Mouse (Mus musculus) ES-Bruce4 (cell line): ENCODE data around the gene Grcc10. TPM values are rescaled to one million over a fixed set of nuclear protein-coding genes. Genes with fewer than 3 reads are reported as not detected.

Experiments
- H3K27ac ChIP-seq: 2 replicates; pipeline ENCODE4 v1.5.1; 2012; ENCODE audit warnings: low read length, inconsistent platforms; ENCODE audit not compliant: insufficient read depth
- H3K27me3 ChIP-seq: 2 replicates; pipeline ENCODE4 v1.6.1; 2012; ENCODE audit warnings: mild to moderate bottlenecking, low read length, inconsistent platforms; ENCODE audit not compliant: control insufficient read depth, poor library complexity, insufficient read depth, severe bottlenecking
- H3K36me3 ChIP-seq: 2 replicates; pipeline ENCODE4 v1.6.1; 2012; ENCODE audit warnings: inconsistent platforms, mild to moderate bottlenecking, low read length, moderate library complexity; ENCODE audit not compliant: control insufficient read depth, poor library complexity, insufficient read depth, severe bottlenecking
- H3K4me1 ChIP-seq: one replicate; pipeline ENCODE4 v1.8.1; 2011; ENCODE audit warnings: low read length; ENCODE audit not compliant: control insufficient read depth, insufficient read depth
- H3K4me3 ChIP-seq: 2 replicates; pipeline ENCODE4 v1.5.1; 2011; ENCODE audit warnings: low read depth, mild to moderate bottlenecking, low read length
- H3K9ac ChIP-seq: 2 replicates; pipeline ENCODE4 v1.6.1; 2012; ENCODE audit warnings: low read depth, mild to moderate bottlenecking, inconsistent platforms; ENCODE audit not compliant: poor library complexity, severe bottlenecking
- H3K9me3 ChIP-seq: replicated peaks from 2 replicates; pipeline ENCODE4 v1.6.1; 2012; ENCODE audit warnings: mild to moderate bottlenecking, low read length, inconsistent platforms; ENCODE audit not compliant: control insufficient read depth, poor library complexity, insufficient read depth, severe bottlenecking
- CTCF ChIP-seq: IDR thresholded peaks from one replicate; pipeline ENCODE4 v1.8.1; 2011; ENCODE audit warnings: low read depth, low read length
- EP300 ChIP-seq: IDR thresholded peaks from 2 replicates; pipeline ENCODE4 v1.6.1; 2011; ENCODE audit warnings: low read depth, low read length; ENCODE audit not compliant: insufficient read depth
- POLR2A ChIP-seq: IDR thresholded peaks from one replicate; pipeline ENCODE4 v1.8.1; 2011; ENCODE audit warnings: low read length; ENCODE audit not compliant: insufficient read depth
- polyA plus RNA-seq: library from polyadenylated mRNA; stranded (reverse); fragments of >200 nt; gene quantifications from 2 replicates; pipeline ENCODE4 v1.2.4, GENCODE M21; 2011; ENCODE audit warnings: low read depth; ENCODE audit not compliant: missing spikeins, insufficient read depth, insufficient read length

Grcc10 gene
- polyA plus RNA-seq, 1 experiment = 93.5 TPM

- no peaks in the 10 kb centered on the region for H3K4me1 ChIP-seq
- peaks cover 24% of the 10 kb centered on the region for H3K36me3 ChIP-seq
- TF ChIP-seq EP300 (no peak), CTCF (no peak), POLR2A (no peak)
- no peak overlapping the region for H3K27ac ChIP-seq
- no peaks in the 10 kb centered on the region for H3K27me3 ChIP-seq
- no peak overlapping the region for H3K9ac ChIP-seq
- no peaks in the 10 kb centered on the region for H3K9me3 ChIP-seq
- no peak overlapping the region for H3K4me3 ChIP-seq
Measured at GRCm38 (mm10) chr6:124699962-124700610, 41.1 kb downstream of the Grcc10 start.

- no peaks in the 10 kb centered on the region for H3K9me3 ChIP-seq
- no peak overlapping the region for H3K4me3 ChIP-seq
- no peak overlapping the region for H3K9ac ChIP-seq
- no peaks in the 10 kb centered on the region for H3K4me1 ChIP-seq
- no peak for TF ChIP-seq EP300
- peaks cover 17% of the 10 kb centered on the region for H3K36me3 ChIP-seq
- H3K27me3 ChIP-seq = no peaks in the 10 kb centered on the region
- no peak overlapping the region for H3K27ac ChIP-seq
Measured at GRCm38 (mm10) chr6:124699366-124699765, 41.8 kb downstream of the Grcc10 start.

GRCm38 (mm10) chr6:124698751-124699150, 42.4 kb downstream of the Grcc10 start:
- Histone ChIP-seq H3K9me3 (no peaks in the 10 kb centered on the region), H3K36me3 (peaks cover 10% of the 10 kb centered on the region; the same call in 1 of the 2 replicates), H3K27ac (no peak overlapping the region), H3K4me3 (no peak overlapping the region), H3K9ac (no peak overlapping the region), H3K4me1 (no peaks in the 10 kb centered on the region), H3K27me3 (no peaks in the 10 kb centered on the region)
- no peak for TF ChIP-seq CTCF
- TF ChIP-seq EP300 = no peak
- no peak for TF ChIP-seq POLR2A

GRCm38 (mm10) chr6:124696441-124697150, 44.6 kb downstream of the Grcc10 start:
- no peaks in the 10 kb centered on the region; the same call in 1 of the 2 replicates for H3K36me3 ChIP-seq
- no peaks in the 10 kb centered on the region for H3K27me3 ChIP-seq
- no peak overlapping the region for H3K27ac ChIP-seq
- no peak overlapping the region for H3K4me3 ChIP-seq
- TF ChIP-seq POLR2A (no peak), EP300 (no peak), CTCF (no peak)
- no peaks in the 10 kb centered on the region for H3K4me1 ChIP-seq
- no peaks in the 10 kb centered on the region for H3K9me3 ChIP-seq
- no peak overlapping the region for H3K9ac ChIP-seq

GRCm38 (mm10) chr6:124694166-124694955, 46.8 kb downstream of the Grcc10 start:
- Histone ChIP-seq H3K36me3 (no peaks in the 10 kb centered on the region), H3K9me3 (no peaks in the 10 kb centered on the region), H3K27ac (no peak overlapping the region), H3K4me1 (no peaks in the 10 kb centered on the region), H3K4me3 (no peak overlapping the region), H3K27me3 (no peaks in the 10 kb centered on the region), H3K9ac (no peak overlapping the region)
- TF ChIP-seq POLR2A (no peak), CTCF (no peak), EP300 (no peak)
